Mouse (Mus musculus) C2C12 (cell line): ENCODE measurements around the gene B3gntl1.

Experiments
- CTCF ChIP-seq: IDR thresholded peaks from one replicate; pipeline ENCODE4 v1.5.1; 2011; ENCODE audit not compliant: control insufficient read depth, insufficient read depth, insufficient read length
- MAX ChIP-seq: IDR thresholded peaks from one replicate; pipeline ENCODE4 v1.6.1; 2011; ENCODE audit warnings: mild to moderate bottlenecking, control low read depth
- USF1 ChIP-seq: IDR thresholded peaks from one replicate; pipeline ENCODE4 v1.6.1; 2011; ENCODE audit warnings: low read depth, mild to moderate bottlenecking, control low read depth, moderate library complexity

DNA sequence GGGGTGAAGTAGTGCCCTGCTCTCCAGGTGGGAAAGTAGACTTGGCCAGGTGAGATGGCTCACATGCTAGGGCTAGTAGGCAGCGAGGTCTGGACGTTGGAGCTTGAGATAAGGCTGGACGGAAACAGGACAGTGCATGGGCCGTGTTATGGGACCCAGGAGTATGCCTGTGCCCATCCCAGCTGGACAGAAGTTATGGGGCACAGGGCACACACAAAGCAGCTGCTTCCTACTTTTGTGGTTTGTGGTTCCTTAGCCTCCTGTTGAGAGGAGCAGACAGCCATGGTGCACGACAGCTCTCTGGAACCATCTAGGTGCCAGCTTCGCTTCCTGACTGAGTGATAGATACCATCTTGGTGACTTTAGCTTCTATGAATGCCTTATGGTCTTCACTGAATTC lies 67.3 kb downstream of the B3gntl1 start:
- TF ChIP-seq USF1 (no peak), CTCF (no peak), MAX (no peak)
